Mouse (Mus musculus): ENCODE results near the gene Mettl21c.

GRCm38 (mm10) chr1:44004513-44004912, 15.3 kb downstream of the Mettl21c start:
- TF ChIP-seq CTCF (IDR thresholded peaks at IDR 0.05; ENCODE audit: control insufficient read depth, insufficient read depth, insufficient read length) (no peak), MAX (IDR thresholded peaks at IDR 0.05) (no peak)
